Mouse (Mus musculus) left cerebral cortex, postnatal 36 days (tissue): ENCODE results near the gene Mcrip2. TPM values are rescaled to one million over a fixed set of nuclear protein-coding genes. Genes with fewer than 3 reads are reported as not detected.

Experiments
- DNase-seq, 2 experiments: peaks; one replicate each; pipeline ENCODE4 v3.0.0; 2021 to 2022; ENCODE audit warnings: low spot score in 2 of 2, mixed read lengths in 1 of 2
- intact Hi-C: fragments of 180-260 bp; cut with DNase I; formaldehyde crosslinking; loops from one replicate; pipeline ENCODE4 v1.15.1; 2025
- microRNA-seq: library from miRNA; unstranded; fragments of <30 nt; microRNA quantifications from one replicate; pipeline ENCODE4 v1.2.0, GENCODE M21; 2022
- total RNA-seq, 2 experiments: library from RNA; stranded (reverse); gene quantifications; 2 replicates each; pipeline ENCODE4 v1.2.3; 2021

Gene Mcrip2
- total RNA-seq, 2 experiments from 2014 or later = 23.5 to 29.8 TPM

GRCm38 (mm10) chr17:25827546-25828222, 40.9 kb downstream of the Mcrip2 start:
- no peak for DNase-seq
- intact Hi-C loops = no loop called here

GRCm38 (mm10) chr17:25827011-25827410, 41.6 kb downstream of the Mcrip2 start:
- intact Hi-C loops = no loop called here
- DNase-seq = no peak

- intact Hi-C loops = no loop called here
- DNase-seq = no peak
These were observed 42.5 kb downstream of the Mcrip2 start for GRCm38 (mm10) chr17:25825984-25826570.

GRCm38 (mm10) chr17:25825311-25825710, 43.3 kb downstream of the Mcrip2 start:
- intact Hi-C loops = no loop called here
- DNase-seq = no peak

GRCm38 (mm10) chr17:25824362-25825142, 44.0 kb downstream of the Mcrip2 start:
- intact Hi-C loops = no loop called here
- no peak for DNase-seq

GRCm38 (mm10) chr17:25823452-25823851, 45.1 kb downstream of the Mcrip2 start, which contains the start of gene Wdr24:
Gene Wdr24 (plus strand): TSS chr17:25823627.
- DNase-seq = peak; percentile 73 to 81
- intact Hi-C loops = no loop called here

- no peak for DNase-seq
- intact Hi-C loops = no loop called here
These were observed 49.4 kb downstream of the Mcrip2 start for GRCm38 (mm10) chr17:25818851-25819780.

- DNase-seq = no peak
- intact Hi-C loops = no loop called here
These were observed 50.9 kb downstream of the Mcrip2 start for GRCm38 (mm10) chr17:25817662-25818061.

Small RNAs within 50 kb of the gene (microRNA-seq; reads per million reads assigned to microRNA genes)
- 4.3 reads per million, percentile 12 among the genes with 10 or more reads in this experiment for gene Mir3082

Other genes starting within 250 kb of the Mcrip2 start
- 100 to 1,000 TPM; 154 to 195 TPM for gene Gng13, start 151.6 kb downstream of the Mcrip2 start, total RNA-seq
- gene Chtf18, start 141.3 kb downstream of the Mcrip2 start, total RNA-seq = 1 to 10 TPM; 2.9 to 3.7 TPM
- gene Rpusd1, start 141.1 kb downstream of the Mcrip2 start, total RNA-seq = 10 to 100 TPM; 49.5 to 58.9 TPM
- gene Mslnl, start 132.7 kb downstream of the Mcrip2 start, total RNA-seq = under 1 TPM; 0.35 to 0.39 TPM
- gene Msln, start 114.4 kb downstream of the Mcrip2 start, total RNA-seq = 1 to 10 TPM; 1.5 to 4.7 TPM
- 10 to 100 TPM; 29.5 to 42.9 TPM for gene Narfl, start 95.0 kb downstream of the Mcrip2 start, total RNA-seq
- 100 to 1,000 TPM; 114 to 117 TPM for gene Haghl, start 83.1 kb downstream of the Mcrip2 start, total RNA-seq
- gene Ccdc78, start 82.2 kb downstream of the Mcrip2 start, total RNA-seq = not detected
- gene Fam173a, start 75.9 kb downstream of the Mcrip2 start, total RNA-seq = 10 to 100 TPM; 81.2 to 81.7 TPM
- gene AC134908.4, start 73.1 kb downstream of the Mcrip2 start, total RNA-seq = under 1 TPM in 1 of 2 experiments, not detected in 1; 0.52 TPM
- gene Metrn, start 71.6 kb downstream of the Mcrip2 start, total RNA-seq = 10 to 100 TPM; 80.7 to 96.2 TPM
- 100 to 1,000 TPM; 668 to 710 TPM for gene Fbxl16, start 59.7 kb downstream of the Mcrip2 start, total RNA-seq
- 10 to 100 TPM; 23.9 to 26.5 TPM for gene Wdr24, start 45.1 kb downstream of the Mcrip2 start, total RNA-seq
- gene Jmjd8, start 39.9 kb downstream of the Mcrip2 start, total RNA-seq = 10 to 100 TPM; 54.1 to 58.7 TPM
- gene Stub1, start 35.4 kb downstream of the Mcrip2 start, total RNA-seq = 100 to 1,000 TPM; 171 to 188 TPM
- gene Rhbdl1, start 31.5 kb downstream of the Mcrip2 start, total RNA-seq = 10 to 100 TPM; 47.5 to 54.0 TPM
- 10 to 100 TPM; 22.0 to 24.9 TPM for gene Gm20683, start 27.0 kb downstream of the Mcrip2 start, total RNA-seq
- 10 to 100 TPM; 73.7 to 86.7 TPM for gene Rhot2, start 23.9 kb downstream of the Mcrip2 start, total RNA-seq
- 10 to 100 TPM; 21.2 to 36.6 TPM for gene Wdr90, start 7.3 kb downstream of the Mcrip2 start, total RNA-seq
- gene Mettl26, start 6.3 kb upstream of the Mcrip2 start, total RNA-seq = 10 to 100 TPM; 33.3 to 36.4 TPM
- 1 to 10 TPM; 1.4 to 1.5 TPM for gene Wfikkn1, start 12.1 kb upstream of the Mcrip2 start, total RNA-seq
- gene Rab40c, start 51.0 kb upstream of the Mcrip2 start, total RNA-seq = 10 to 100 TPM; 46.1 to 58.0 TPM
- gene Pigq, start 76.2 kb upstream of the Mcrip2 start, total RNA-seq = 100 to 1,000 TPM; 106 to 120 TPM
- under 1 TPM in 1 of 2 experiments, not detected in 1; 0.30 TPM for gene Nhlrc4, start 76.2 kb upstream of the Mcrip2 start, total RNA-seq
- gene A930017K11Rik, start 83.8 kb upstream of the Mcrip2 start, total RNA-seq = under 1 TPM; 0.41 to 0.59 TPM
- gene Capn15, start 117.0 kb upstream of the Mcrip2 start, total RNA-seq = 10 to 100 TPM; 40.8 to 58.4 TPM
- gene Rab11fip3, start 200.8 kb upstream of the Mcrip2 start, total RNA-seq = 100 to 1,000 TPM in 1 of 2 experiments, 10 to 100 TPM in 1; 98.8 to 117 TPM
- 10 to 100 TPM; 27.3 to 32.1 TPM for gene Decr2, start 221.6 kb upstream of the Mcrip2 start, total RNA-seq
- gene Nme4, start 226.8 kb upstream of the Mcrip2 start, total RNA-seq = 1 to 10 TPM; 3.5 to 4.4 TPM
- 10 to 100 TPM; 13.9 to 14.0 TPM for gene Tmem8, start 244.5 kb upstream of the Mcrip2 start, total RNA-seq